Mouse (Mus musculus) embryonic facial prominence, embryonic 11.5 days (tissue): ENCODE measurements around the gene Borcs6. TPM values are rescaled to one million over a fixed set of nuclear protein-coding genes. Genes with fewer than 3 reads are reported as not detected.

ENCODE experiments used
- ATAC-seq: fragments of 200-750 bp; cut with Nextera tagmentation; replicated peaks from 2 replicates; pipeline ENCODE4 v1.8.0; 2017; ENCODE audit warnings: low read depth; ENCODE audit not compliant: insufficient number of reproducible peaks, low FRiP score, low TSS enrichment
- DNase-seq: peaks from one replicate; pipeline ENCODE4 v3.0.0-alpha.2; 2015; ENCODE audit warnings: low spot score
- H3K27ac ChIP-seq: fragments of 300-500 bp; sonication (generic); replicated peaks from 2 replicates; pipeline ENCODE4 v1.5.1; 2014; ENCODE audit warnings: mild to moderate bottlenecking, low read depth, low read length, control low read depth
- H3K27me3 ChIP-seq: fragments of 300-500 bp; sonication (generic); 2 replicates; pipeline ENCODE4 v1.6.1; 2014; ENCODE audit warnings: mild to moderate bottlenecking, low read length, moderate library complexity, mixed read lengths; ENCODE audit not compliant: control insufficient read depth, insufficient read depth
- H3K36me3 ChIP-seq: fragments of 300-500 bp; sonication (generic); replicated peaks from 2 replicates; pipeline ENCODE4 v1.6.1; 2014; ENCODE audit warnings: low read depth, mild to moderate bottlenecking, low read length, moderate library complexity, mixed read lengths; ENCODE audit not compliant: control insufficient read depth, insufficient read depth
- H3K4me1 ChIP-seq: fragments of 300-500 bp; sonication (generic); 2 replicates; pipeline ENCODE4 v1.6.1; 2014; ENCODE audit warnings: low read length, mixed read lengths; ENCODE audit not compliant: control insufficient read depth, insufficient read depth
- H3K4me2 ChIP-seq: fragments of 300-500 bp; sonication (generic); 2 replicates; pipeline ENCODE4 v1.6.1; 2014; ENCODE audit warnings: low read depth, mild to moderate bottlenecking, control low read depth, low read length, moderate library complexity
- H3K4me3 ChIP-seq: fragments of 300-500 bp; sonication (generic); 2 replicates; pipeline ENCODE4 v1.5.1; 2014; ENCODE audit warnings: low read depth, low read length, control low read depth
- H3K9ac ChIP-seq: fragments of 300-500 bp; sonication (generic); replicated peaks from 2 replicates; pipeline ENCODE4 v1.6.1; 2014; ENCODE audit warnings: mild to moderate bottlenecking, control low read depth, low read length
- H3K9me3 ChIP-seq: fragments of 300-500 bp; sonication (generic); replicated peaks from 2 replicates; pipeline ENCODE4 v1.6.1; 2016; ENCODE audit warnings: mild to moderate bottlenecking, low read length, inconsistent platforms, mixed read lengths; ENCODE audit not compliant: control insufficient read depth
- WGBS: fragments of 180-500 bp; shearing (Covaris S2); extraction: QIAGEN DNeasy Blood & Tissue Kit; methylation state at CpG from one replicate; pipeline ENCODE4 v1.1.7; 2014; 5-methylcytosine and 5-hydroxymethylcytosine counted together
- polyA plus RNA-seq: library from polyadenylated mRNA; unstranded; fragments of >200 nt; fragmentation: Nextera tagmentation; extraction: Ambion mirVana; gene quantifications from 2 replicates; pipeline ENCODE4 v1.2.1, GENCODE M21; 2014

Gene Borcs6
- polyA plus RNA-seq, 1 experiment from 2014 or later = 6.4 TPM

DNA sequence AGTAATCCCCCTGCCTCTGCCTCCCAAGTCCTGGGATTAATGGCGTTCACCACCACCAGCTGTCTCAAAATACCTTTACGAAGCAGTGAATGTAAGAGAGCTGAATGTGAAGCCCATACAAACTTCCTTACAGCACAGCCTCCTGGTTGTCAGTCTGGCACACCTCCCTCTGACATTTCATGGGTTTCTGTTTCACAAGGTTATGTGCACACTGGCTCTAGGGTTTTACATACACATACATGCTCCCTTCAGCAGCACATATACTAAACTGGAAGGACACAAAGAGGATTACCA lies 15.2 kb downstream of the Borcs6 start:
- H3K4me2 ChIP-seq = no peak overlapping the region
- H3K36me3 ChIP-seq = no peaks in the 10 kb centered on the region
- H3K9me3 ChIP-seq = no peaks in the 10 kb centered on the region
- H3K27ac ChIP-seq = no peak overlapping the region
- ATAC-seq (no peak), DNase-seq (no peak)
- 39% methylated on average over 2 of the region's 2 CpGs for WGBS
- no peaks in the 10 kb centered on the region for H3K4me1 ChIP-seq
- H3K9ac ChIP-seq = no peak overlapping the region
- no peak overlapping the region for H3K4me3 ChIP-seq
- H3K27me3 ChIP-seq = no peaks in the 10 kb centered on the region

DNA sequence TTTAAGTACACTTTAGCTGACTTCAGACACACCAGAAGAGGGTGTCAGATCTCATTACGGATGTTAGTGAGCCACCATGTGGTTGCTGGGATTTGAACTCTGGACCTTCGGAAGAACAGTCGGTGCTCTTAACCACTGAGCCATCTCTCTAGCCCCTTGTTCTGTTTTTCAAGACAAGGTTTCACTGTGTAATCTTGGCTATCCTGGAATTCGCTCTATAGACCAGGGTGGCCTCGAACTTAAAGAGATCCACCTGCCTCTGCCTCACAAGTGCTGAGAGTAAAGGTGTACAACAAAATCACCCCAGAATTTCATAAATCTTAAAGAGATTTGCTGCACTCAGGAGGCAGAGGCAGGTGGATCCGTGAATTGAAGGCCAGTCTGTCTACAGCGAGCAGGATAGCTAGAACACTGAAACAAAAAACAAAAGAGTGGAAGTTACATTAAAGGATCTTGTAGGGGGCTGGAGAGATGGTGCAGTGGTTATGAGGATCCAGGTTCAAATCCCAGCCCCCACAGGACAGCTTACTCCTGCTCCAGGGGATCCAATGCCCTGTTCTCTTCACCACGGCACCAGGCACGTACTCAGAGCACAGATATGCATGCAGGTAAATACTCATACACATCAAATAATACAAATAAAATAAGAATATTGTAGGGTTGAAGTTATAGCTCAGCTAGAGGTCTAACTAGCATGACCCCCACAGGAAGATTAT lies 16.4 kb downstream of the Borcs6 start:
- H3K4me3 ChIP-seq = no peak overlapping the region
- H3K27ac ChIP-seq = no peak overlapping the region
- WGBS = 50% methylated on average over 8 of the region's 9 CpGs
- H3K36me3 ChIP-seq = no peaks in the 10 kb centered on the region
- DNase-seq = no peak
- H3K4me1 ChIP-seq = no peaks in the 10 kb centered on the region
- ATAC-seq = no peak
- no peak overlapping the region for H3K9ac ChIP-seq
- H3K4me2 ChIP-seq = no peak overlapping the region
- no peaks in the 10 kb centered on the region for H3K9me3 ChIP-seq
- no peaks in the 10 kb centered on the region for H3K27me3 ChIP-seq

DNA sequence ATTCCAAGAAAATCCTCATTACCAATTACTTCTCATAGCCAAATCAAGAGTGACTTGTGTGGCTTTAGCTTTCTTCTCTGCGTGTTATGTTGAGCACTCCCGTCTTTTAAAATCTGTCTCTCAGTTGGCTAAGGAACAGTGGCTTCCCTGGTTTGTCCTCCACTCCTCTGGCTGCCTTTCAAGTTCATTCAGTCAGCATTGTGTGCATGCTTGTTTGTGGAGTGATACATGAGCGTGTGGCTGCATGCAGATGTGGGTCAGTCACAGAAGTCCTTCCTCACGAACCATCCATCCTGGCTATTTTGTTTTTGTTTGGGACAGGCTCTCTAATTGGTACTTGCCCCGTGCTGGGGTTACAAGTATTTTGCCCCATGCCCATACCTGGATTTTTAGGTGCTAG lies 17.1 kb downstream of the Borcs6 start:
- Histone ChIP-seq H3K4me3 (no peak overlapping the region), H3K9ac (no peak overlapping the region), H3K4me2 (no peak overlapping the region), H3K9me3 (no peaks in the 10 kb centered on the region), H3K36me3 (no peaks in the 10 kb centered on the region), H3K27me3 (no peaks in the 10 kb centered on the region), H3K4me1 (no peaks in the 10 kb centered on the region), H3K27ac (no peak overlapping the region)
- DNase-seq (no peak), ATAC-seq (no peak)
- 72% methylated on average over 5 of the region's 5 CpGs for WGBS

DNA sequence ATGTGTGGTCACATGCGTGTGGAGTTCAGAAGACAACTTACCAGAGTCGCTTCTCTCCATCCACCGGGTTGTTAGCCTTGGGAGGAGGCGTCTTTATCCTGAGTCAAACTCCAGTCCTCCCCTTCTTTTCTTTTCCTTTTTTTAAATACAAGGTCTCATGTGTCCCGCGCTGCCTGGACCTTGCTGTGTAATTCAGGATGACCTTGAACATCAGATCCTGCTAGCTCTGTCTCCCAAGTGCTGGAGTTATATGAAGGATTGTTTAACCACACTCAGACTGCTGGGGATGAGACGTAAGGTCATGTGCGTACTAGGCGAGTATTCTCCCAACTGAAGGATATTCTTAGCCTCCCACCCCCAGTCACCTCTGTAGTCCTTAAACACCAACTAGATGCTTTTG lies 17.8 kb downstream of the Borcs6 start:
- Histone ChIP-seq H3K27me3 (no peaks in the 10 kb centered on the region), H3K36me3 (no peaks in the 10 kb centered on the region), H3K9me3 (no peaks in the 10 kb centered on the region), H3K27ac (no peak overlapping the region), H3K4me2 (no peak overlapping the region), H3K9ac (no peak overlapping the region), H3K4me1 (no peaks in the 10 kb centered on the region), H3K4me3 (no peak overlapping the region)
- DNase-seq (no peak), ATAC-seq (no peak)
- 86% methylated on average over 9 of the region's 9 CpGs for WGBS

DNA sequence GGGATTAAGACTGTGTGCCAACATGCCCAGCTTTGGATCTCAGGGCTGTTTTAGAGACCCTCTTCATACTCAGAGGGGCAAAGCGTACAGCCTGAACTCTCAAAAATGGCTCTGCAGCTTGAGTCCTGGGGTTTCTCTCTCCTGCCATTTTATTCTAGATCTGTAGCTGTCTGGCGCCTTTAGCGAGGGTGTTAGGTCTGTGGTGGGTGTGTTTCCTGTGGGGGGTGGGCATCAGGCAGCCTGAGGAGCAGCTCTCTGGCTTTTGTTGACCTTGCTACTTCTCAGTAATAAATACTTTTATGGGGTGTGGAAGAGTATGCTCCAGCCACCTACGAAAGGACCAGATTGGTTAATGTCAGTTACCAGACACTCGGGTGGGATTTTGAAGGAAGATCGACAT lies 18.5 kb downstream of the Borcs6 start:
- Histone ChIP-seq H3K27ac (no peak overlapping the region), H3K4me2 (no peak overlapping the region; the same call in 1 of the 2 replicates), H3K9ac (no peak overlapping the region), H3K9me3 (no peaks in the 10 kb centered on the region), H3K4me3 (no peak overlapping the region), H3K27me3 (no peaks in the 10 kb centered on the region), H3K4me1 (no peaks in the 10 kb centered on the region), H3K36me3 (no peaks in the 10 kb centered on the region)
- DNase-seq (no peak), ATAC-seq (no peak)
- WGBS = 83% methylated on average over 6 of the region's 6 CpGs

DNA sequence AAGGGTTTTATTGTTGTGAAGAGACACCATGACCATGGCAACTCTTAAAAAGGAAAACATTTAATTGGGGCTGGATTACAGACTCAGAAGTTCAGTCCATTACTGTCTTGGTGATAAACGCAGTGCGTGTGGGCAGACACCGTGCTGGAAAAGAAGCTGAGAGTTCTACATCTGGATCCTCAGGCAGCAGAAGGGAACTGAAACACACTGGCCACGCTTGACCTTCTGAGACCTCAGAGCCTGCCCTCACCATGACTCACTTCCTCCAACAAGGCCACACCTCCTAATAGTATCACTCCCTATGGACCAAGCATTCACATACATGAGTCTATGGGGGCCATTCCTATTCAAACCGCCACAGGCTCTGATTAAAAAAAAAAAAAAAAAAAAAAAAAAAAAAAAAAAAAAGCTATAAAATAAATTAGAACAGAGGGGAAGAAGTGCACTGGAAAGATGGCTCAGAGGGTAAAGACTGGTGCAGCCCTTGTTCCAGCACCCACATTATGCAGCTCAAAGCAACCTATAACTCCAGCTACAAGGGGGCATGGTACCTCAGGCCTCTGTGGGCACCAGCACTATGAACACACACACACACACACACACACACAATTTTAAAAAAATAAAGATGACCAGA lies 19.4 kb downstream of the Borcs6 start:
- no peak overlapping the region for H3K27ac ChIP-seq
- no peak overlapping the region for H3K9ac ChIP-seq
- H3K27me3 ChIP-seq = no peaks in the 10 kb centered on the region
- WGBS = 68% methylated on average over 5 of the region's 5 CpGs
- no peak overlapping the region for H3K4me2 ChIP-seq
- no peak for DNase-seq
- H3K4me3 ChIP-seq = no peak overlapping the region
- no peaks in the 10 kb centered on the region for H3K36me3 ChIP-seq
- ATAC-seq = no peak
- no peaks in the 10 kb centered on the region for H3K9me3 ChIP-seq
- no peaks in the 10 kb centered on the region for H3K4me1 ChIP-seq

DNA sequence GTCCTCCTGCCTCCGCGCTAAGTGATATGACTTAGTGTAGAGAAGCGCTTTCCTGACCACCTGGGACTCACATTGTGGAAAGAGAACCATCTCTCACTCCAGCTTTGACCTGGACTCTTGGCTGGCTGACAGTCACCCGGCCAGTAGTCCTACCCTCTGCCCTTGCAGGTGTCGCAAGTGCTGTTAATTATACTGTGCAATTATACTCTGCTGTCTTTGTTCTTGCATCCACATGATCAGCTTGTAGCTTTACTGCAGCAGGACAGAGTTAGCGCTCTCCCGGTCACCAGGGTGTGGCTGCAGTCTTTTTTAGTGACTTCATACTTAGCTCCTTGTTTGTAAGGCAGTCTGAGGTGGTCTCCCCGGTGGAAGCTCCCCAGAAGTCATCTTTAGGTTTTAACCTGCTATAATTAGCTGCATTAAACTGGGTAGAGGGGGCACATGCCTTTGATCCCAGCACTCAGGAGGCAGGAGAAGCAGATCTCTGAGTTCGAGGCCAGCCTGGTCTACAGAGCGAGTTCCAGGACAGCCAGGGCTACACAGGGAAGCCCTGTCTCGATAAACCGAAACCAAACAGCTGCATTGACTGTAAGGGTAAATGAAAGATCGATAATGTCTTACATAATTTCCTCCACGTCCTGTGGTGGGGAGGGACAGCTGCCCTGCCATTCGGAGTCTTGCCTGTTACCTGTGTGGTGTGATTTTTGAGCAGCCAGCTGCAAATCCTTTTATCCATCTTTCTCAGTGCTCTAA lies 20.8 kb downstream of the Borcs6 start:
- Histone ChIP-seq H3K9ac (no peak overlapping the region), H3K36me3 (no peaks in the 10 kb centered on the region), H3K4me2 (no peak overlapping the region), H3K27me3 (no peaks in the 10 kb centered on the region), H3K9me3 (no peaks in the 10 kb centered on the region), H3K4me1 (no peaks in the 10 kb centered on the region), H3K27ac (no peak overlapping the region), H3K4me3 (no peak overlapping the region)
- no peak for DNase-seq
- 83% methylated on average over 15 of the region's 15 CpGs for WGBS
- no peak for ATAC-seq

DNA sequence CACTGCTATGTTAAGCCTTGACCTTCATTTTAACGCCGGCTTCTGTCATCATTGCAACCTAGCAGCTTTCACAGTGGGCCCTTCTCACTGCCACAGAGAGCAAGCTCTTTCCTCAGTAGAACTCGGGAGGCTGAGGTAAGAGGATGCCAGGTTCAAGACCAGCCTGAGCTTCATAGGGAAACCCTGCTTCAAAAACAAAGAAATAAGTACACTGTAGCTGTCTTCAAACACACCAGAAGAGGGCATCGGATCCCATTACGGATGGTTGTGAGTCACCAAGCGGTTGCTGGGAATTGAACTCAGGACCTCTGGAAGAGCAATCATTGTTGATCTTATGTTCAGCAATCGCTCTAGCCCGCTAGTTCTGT lies 21.3 kb downstream of the Borcs6 start:
- no peak for ATAC-seq
- Histone ChIP-seq H3K9me3 (no peaks in the 10 kb centered on the region), H3K4me3 (no peak overlapping the region), H3K27me3 (no peaks in the 10 kb centered on the region), H3K4me1 (no peaks in the 10 kb centered on the region), H3K4me2 (no peak overlapping the region), H3K9ac (no peak overlapping the region), H3K27ac (no peak overlapping the region), H3K36me3 (no peaks in the 10 kb centered on the region)
- WGBS = 80% methylated on average over 8 of the region's 8 CpGs
- DNase-seq = no peak
